Mouse (Mus musculus) myocyte (in vitro differentiated cells): ENCODE data around the gene Znrf1.

ENCODE experiments used
- CEBPB ChIP-seq: IDR thresholded peaks from 2 replicates; pipeline ENCODE4 v1.6.1; 2011; ENCODE audit warnings: mild to moderate bottlenecking, moderate library complexity; ENCODE audit not compliant: poor library complexity, insufficient read depth, severe bottlenecking
- E2F4 ChIP-seq: IDR thresholded peaks from one replicate; pipeline ENCODE4 v1.6.1; 2011; ENCODE audit warnings: mild to moderate bottlenecking, control low read depth, moderate library complexity; ENCODE audit not compliant: insufficient read depth
- MAX ChIP-seq: IDR thresholded peaks from one replicate; pipeline ENCODE4 v1.6.1; 2011; ENCODE audit warnings: low read depth, mild to moderate bottlenecking, control low read depth
- MYOD1 ChIP-seq, 3 experiments: IDR thresholded peaks; one replicate each; pipeline ENCODE4 v1.6.1; 2011; ENCODE audit warnings: control low read depth in 2 of 3, low read depth in 2 of 3, mild to moderate bottlenecking in 2 of 3, moderate library complexity in 1 of 3; ENCODE audit not compliant: insufficient read length in 2 of 3, control insufficient read depth in 1 of 3
- POLR2A ChIP-seq: IDR thresholded peaks from one replicate; pipeline ENCODE4 v1.6.1; 2011; ENCODE audit warnings: low read depth, mild to moderate bottlenecking, control low read depth, moderate library complexity; ENCODE audit not compliant: insufficient read length
- TCF12 ChIP-seq: IDR thresholded peaks from one replicate; pipeline ENCODE4 v1.6.1; 2011; ENCODE audit warnings: mild to moderate bottlenecking, control low read depth; ENCODE audit not compliant: poor library complexity, insufficient read depth, severe bottlenecking

DNA sequence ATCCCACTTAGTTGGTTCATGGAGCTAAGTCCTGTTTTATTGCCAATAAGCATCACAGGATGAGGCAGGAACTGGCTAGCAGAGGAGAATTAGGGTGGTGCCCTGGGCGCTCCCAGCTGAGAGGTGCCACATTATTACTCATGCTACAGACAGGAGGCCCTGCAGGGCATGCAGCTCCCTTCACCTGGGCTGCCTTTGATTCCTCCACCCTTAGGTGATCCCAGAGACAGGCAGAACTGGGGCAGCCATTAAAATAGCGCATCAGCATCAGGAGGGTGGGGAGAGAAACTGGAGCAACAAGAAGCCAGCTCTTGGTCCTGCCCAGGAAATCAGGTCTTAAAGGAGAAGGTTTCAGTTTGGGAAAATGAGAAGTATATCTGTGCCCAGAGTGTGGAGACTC lies 69.1 kb downstream of the Znrf1 start:
- TF ChIP-seq POLR2A, result no peak
- no peak for TF ChIP-seq MAX
- TF ChIP-seq CEBPB, result no peak
- TF ChIP-seq E2F4, result no peak
- TF ChIP-seq TCF12, result no peak
- TF ChIP-seq MYOD1 (IDR thresholded peaks at IDR 0.05; ENCODE audit: control insufficient read depth in 1 of 3, insufficient read length in 2 of 3, low read depth in 2 of 3), result no peak
